Mouse (Mus musculus): ENCODE measurements around the gene Atp6v1g2. TPM values are rescaled to one million over a fixed set of nuclear protein-coding genes. Genes with fewer than 3 reads are reported as not detected.

Gene Atp6v1g2
- polyA plus RNA-seq (2015; fragmentation: Nextera tagmentation; extraction: Ambion mirVana) = 4.5 TPM in 2 replicates

DNA sequence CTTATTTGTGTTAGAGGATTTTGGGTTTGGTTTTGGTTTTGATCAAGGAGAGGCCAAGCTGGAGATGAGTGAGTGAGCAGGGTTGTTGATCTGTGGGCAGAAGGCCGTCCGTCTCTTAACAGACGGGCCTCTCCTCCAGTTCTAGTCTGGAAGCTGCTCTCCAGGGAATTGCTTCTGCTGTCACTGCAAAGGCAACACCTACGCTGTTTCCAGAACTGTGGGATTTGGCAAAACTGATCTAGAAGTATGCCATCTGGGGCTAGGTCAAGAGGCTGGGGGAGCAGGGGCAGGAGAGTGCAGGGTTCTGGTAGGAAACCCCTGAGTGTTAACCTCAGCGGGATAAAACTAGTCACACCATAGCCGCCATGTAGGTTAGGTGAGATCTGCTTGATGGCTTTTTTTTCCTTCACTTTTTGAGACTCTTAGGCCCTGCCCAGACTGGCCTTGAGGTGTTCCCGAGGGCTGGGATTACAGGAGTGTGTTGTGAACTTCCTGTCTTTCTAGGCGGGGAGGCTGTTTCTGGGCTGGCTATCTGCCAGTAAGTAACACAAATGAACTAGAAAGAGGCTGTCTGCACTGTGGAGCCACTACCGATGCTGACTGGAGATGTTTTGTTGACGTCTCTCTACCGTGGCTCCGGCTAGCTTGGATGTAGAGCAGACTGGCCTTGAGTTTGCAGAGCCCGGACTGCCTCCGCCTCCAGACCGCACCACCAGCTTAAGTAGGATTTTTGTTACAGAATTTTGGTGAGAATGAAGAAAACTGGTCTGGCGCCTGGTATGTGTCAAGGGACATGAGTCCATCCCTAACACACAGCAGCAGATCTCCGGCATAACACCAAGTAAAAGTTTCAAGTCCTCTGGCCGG, at the start of gene Atp6v1g2:
Gene Atp6v1g2 (plus strand): TSS at position 547 of the 867 bp plus-strand sequence.

DNA sequence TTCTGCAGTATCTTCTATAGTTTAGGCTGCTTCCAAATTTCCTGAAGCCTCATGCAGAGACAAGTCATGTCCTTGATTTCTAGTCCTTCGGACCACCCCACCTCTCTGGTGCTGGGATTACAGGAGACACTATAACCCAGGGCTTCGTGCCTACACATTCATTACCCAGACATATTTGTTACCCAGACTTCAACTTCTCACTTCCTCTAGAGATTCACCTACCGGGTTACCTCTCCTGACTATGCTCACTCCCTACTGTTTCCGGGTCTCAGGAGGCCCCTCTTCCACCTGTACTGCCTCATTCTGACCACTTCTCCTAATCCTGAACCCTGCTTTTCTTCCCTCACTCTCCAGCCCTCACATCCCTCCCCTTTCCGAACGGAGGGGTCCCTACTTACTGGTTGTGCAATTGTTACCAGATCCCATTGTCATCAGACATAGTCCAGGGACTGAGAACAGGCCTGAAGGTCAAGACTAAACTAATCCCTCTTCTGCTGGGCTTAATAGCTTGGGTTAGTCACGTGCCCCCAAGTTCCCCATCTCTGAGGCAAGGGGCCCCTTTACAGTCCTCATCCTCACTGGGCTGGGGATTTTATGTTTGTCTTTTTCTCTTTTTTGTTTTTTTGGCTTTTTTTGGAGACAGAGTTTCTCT, 45.4 kb upstream of the Atp6v1g2 start, which contains the start of gene Lst1:
Gene Lst1 (minus strand): TSS at position 481 of the 652 bp plus-strand sequence.

DNA sequence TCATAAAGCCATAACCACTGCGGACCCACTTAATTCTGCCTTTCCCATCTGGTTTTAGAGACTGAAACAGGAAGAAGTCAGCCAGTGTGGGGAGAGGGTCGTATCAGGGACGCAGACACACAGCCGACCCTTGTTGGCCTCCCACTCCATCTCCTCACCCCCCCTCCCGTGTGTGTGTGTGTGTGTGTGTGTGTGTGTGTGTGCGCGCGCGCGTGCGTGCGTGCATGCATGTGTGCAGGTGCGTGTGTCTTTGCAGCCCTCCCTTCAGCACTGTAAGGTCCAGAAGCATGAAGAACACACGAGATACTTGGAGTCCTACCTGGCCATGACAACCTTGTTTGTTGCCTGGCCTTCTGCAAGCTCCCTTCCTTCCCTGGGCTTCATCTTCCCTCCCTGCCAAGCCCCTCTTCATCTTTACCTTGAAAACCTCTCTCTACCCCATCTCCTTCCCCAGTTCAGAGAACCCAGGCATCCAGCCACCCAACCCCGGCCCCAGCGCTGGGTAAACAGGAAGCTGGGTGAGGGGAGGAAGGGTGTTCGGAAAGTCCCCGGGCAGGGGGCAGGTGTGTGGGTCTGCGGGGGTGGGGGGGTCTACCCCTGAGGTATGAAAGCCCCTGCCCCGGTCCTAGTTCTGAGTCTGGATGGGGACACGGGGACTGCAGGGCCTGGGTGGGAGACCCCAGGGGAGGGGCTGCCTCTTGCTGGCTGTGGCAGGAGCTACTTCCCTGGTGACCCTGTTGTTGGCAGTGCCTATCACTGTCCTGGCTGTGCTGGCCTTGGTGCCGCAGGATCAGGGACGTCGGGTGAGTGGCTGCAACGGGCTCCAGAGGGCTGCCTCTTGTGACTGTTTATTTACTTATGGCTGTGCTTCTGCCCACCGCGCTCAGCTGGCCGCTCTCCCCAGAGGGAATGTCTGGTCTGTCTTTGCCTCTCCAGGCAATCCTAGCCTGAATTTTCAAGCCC, 39.3 kb upstream of the Atp6v1g2 start, which contains the start of gene Ltb:
Gene Ltb (plus strand): TSS at position 559 of the 963 bp plus-strand sequence.

DNA sequence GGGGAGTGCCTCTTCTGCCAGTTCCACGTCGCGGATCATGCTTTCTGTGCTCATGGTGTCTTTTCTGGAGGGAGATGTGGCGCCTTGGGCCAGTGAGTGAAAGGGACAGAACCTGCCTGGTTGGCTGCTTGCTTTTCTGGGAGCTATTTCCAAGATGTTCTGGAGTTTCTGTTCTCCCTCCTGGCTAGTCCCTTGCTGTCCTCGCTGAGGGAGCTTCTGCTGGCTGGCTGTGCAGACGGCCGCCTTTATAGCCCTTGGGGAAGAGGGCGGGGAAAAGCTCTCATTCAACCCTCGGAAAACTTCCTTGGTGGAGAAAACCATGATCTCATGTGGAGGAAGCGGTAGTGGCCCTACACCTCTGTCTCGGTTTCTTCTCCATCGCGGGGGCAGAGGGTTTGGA, 31.7 kb upstream of the Atp6v1g2 start, which contains the start of gene Tnf:
Gene Tnf (minus strand): TSS at position 221 of the 400 bp plus-strand sequence.

DNA sequence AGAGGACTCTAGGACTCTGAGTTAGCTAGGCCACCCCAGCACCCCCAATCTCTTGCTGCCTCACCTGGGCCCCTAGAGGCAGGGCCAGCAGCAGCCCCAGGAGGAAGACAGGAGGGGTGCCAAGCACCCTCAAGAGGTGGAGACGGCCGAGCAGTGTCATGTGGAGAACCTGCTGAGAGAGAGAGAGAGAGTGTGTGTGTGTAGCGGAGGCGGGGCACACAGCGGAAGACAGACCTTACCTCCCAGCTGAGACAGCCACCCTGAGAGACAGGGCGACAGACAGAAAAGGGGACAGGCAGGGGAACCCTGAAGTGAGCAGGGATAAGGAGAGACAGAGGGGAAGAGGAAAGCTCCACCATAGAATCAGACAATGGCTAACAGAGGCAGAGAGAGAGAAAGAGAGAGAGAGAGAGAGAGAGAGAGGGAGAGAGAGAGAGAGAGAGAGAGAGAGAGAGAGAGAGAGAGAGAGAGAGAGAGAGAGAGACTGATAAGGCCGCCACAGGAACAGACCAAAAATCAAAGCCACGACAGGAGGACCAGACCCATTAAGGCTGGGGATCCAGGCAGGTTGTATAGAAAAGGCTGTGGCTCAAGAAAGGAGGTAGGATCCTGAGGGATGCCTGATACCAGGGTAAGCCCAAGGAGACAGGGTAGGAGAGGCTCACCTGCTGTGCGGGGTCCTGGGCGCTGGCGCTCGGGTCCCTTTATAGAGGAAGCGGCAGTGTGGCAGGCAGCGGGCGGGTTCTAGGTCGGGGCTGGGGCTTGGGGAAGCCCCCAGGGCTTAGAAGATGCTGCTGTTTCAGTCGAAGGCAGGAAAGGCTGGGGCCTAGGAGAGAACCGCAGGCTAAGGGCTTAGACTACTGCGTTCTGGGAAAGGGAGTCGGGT, 28.7 kb upstream of the Atp6v1g2 start, which contains the start of gene Lta:
Gene Lta (minus strand): TSS at position 858 of the 886 bp plus-strand sequence.

DNA sequence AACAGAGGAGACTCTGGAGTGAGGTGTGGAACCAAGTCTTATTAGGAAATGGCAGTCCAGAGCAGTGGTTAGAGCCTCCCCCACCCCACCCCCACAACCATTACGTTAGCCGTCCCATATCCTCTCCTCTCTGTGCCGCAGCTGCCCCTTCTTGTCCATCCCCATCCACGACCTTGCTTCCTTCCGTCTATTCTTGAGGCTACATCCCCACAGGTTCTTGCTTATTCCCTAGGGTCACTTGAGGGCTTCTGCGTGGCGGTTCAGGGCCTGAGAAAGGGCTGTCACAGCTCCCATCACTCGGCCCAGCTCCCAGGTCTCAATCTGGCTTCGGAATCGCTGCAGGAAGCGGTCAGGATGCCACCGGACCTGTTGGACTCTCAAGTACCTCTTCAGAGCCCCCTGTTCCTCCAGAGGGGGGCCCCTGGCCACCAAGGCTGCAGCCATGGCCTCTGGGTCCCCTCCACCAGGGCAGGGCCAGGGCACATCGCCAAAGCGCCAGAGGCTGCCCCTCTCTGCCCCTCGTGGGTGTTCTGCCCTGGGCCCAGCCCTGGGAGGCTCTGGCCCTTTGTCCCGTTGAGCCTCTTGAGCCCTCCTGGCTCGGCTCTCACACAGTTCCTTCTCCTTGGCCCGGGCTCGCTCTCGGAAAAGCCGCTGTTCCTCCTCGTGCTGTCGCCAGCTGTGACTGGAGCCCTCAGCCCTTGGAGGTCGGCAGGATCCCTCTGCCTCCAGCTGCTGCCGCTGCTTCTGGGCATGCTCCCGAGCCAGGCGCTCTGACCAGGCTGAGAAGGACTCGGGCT, 13.1 kb upstream of the Atp6v1g2 start, which contains the start of gene Gm16181:
Gene Gm16181 (plus strand): TSS at position 679 of the 797 bp plus-strand sequence.

DNA sequence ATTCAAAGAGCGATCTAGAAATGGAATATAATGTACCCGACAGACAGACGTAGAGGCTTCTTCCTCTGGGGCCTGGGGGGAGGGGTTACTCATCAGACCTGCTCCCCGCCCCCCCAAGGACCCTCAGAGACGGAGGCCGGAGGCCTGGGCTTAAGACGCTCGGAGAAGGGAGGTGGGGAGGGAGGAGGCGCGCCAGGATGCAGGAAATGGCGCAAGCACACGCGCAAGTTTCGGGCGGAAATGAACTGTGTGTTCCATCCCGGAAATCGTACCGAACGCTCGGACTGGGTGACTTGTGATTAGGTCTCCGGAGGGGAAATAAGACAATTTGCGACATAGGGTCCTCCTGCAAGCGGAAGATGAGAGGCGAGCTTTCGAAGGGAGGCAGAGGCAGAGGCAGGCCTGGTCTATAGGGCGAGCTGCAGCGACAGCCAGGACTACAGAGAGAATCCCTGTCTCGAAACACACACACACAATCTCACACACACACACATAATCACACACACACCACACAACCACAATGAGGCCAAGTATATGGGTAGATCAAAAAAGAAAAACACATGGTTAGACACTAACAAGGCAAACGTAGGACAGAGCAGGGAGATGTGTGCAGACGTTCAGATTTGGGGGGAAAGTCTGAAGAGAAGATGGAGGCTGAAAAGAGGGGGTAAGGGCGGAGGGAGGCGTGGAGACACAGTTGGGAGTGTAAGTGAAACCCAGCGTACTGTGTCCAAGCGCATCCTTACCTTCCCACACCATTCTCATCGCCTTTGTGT, 2.3 kb downstream of the Atp6v1g2 start, which contains the start of gene Nfkbil1:
Gene Nfkbil1 (minus strand): TSS at position 179 of the 776 bp plus-strand sequence.

DNA sequence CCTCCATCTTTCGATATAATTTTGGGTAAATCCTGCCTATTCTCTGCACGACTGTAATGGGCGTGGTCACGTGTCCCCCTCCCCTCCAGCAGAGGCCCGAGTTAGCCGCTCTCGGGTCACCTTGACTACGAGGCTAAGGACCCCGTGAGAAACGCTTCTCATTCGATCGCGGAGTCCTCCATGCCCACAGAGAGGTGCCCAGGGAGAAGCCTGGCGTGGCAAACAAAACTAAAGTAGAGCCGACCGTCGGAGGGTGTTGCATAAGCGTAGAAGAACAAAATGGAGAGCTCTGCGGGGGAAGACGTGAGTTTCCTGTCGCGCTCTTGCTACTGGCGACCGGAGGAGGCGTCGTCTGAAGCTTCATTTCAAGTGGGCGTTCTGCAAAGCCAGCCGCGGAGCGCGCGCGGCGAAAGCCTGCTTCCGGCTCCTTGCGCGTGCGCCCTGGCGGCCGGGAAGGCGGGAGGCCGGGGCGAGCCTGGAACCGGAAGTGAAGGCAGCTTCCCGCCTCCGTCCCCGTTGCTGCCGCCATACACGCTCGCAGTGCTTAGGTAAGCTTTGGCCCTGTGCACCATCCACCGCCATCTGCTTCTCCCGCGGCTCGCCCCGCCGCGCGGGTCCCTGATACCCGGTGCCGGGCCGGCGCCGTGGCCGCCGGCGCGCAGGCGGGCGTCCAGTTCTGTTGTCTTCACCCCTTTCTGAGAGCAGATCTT, 8.0 kb downstream of the Atp6v1g2 start, which contains the start of gene Ddx39b:
Gene Ddx39b (plus strand): TSS at position 442 of the 710 bp plus-strand sequence.

DNA sequence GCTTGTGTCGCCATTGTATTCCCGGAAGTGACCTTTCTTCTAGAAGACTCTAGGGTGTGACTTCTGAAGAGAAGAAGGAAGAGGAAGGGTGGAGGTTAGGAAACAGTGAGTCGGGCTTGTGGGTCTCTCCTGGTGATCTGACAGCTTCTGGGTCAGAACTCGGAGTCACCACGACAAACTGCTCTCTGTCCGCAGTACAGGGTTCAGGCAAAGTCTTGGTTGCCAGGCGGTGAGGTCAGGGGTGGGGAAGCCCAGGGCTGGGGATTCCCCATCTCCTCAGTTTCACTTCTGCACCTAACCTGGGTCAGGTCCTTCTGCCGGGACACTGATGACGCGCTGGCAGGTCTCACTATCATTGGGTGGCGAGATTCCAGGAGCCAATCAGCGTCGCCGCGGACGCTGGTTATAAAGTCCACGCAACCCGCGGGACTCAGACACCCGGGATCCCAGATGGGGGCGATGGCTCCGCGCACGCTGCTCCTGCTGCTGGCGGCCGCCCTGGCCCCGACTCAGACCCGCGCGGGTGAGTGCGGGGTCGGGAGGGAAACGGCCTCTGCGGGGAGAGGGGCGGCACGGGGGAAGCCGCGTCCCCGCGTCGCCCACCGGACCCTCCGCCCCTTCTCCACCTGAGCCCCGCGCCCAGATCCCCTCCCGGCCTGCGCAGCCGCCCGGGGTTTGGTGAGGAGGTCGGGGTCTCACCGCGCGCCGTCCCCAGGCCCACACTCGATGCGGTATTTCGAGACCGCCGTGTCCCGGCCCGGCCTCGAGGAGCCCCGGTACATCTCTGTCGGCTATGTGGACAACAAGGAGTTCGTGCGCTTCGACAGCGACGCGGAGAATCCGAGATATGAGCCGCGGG, 29.4 kb downstream of the Atp6v1g2 start, which contains the start of gene H2-D1:
Gene H2-D1 (plus strand): TSS at position 67 of the 859 bp plus-strand sequence.

Small RNA genes lying within 50 kb of the gene (microRNA-seq; reads per million reads assigned to microRNA genes)
- gene Mir6973a = not detected
- not detected for gene Mir6974
- 1.9 reads per million for gene Mir6975
- not detected for gene Mir8094

Other genes starting within 250 kb of the Atp6v1g2 start
- 42.0 and 44.7 TPM in 2 replicates for gene Vars, start 232.7 kb upstream of the Atp6v1g2 start, polyA plus RNA-seq (2015; fragmentation: Nextera tagmentation; extraction: Ambion mirVana)
- 0.19 and 0.24 TPM in 2 replicates for gene Vwa7, start 217.1 kb upstream of the Atp6v1g2 start, polyA plus RNA-seq (2015; fragmentation: Nextera tagmentation; extraction: Ambion mirVana)
- 1.3 and 1.7 TPM in 2 replicates for gene Sapcd1, start 205.6 kb upstream of the Atp6v1g2 start, polyA plus RNA-seq (2015; fragmentation: Nextera tagmentation; extraction: Ambion mirVana)
- 0.88 and 1.3 TPM in 2 replicates for gene Msh5, start 186.9 kb upstream of the Atp6v1g2 start, polyA plus RNA-seq (2015; fragmentation: Nextera tagmentation; extraction: Ambion mirVana)
- gene Clic1, start 183.7 kb upstream of the Atp6v1g2 start, polyA plus RNA-seq (2015; fragmentation: Nextera tagmentation; extraction: Ambion mirVana) = 240 and 276 TPM in 2 replicates
- 118 and 126 TPM in 2 replicates for gene Ddah2, start 174.6 kb upstream of the Atp6v1g2 start, polyA plus RNA-seq (2015; fragmentation: Nextera tagmentation; extraction: Ambion mirVana)
- gene Ly6g6c, start 168.3 kb upstream of the Atp6v1g2 start, polyA plus RNA-seq (2015; fragmentation: Nextera tagmentation; extraction: Ambion mirVana) = 0.45 and 0.58 TPM in 2 replicates
- 0.42 and 1.7 TPM in 2 replicates for gene Mpig6b, start 167.5 kb upstream of the Atp6v1g2 start, polyA plus RNA-seq (2015; fragmentation: Nextera tagmentation; extraction: Ambion mirVana)
- gene Ly6g6e, start 156.8 kb upstream of the Atp6v1g2 start, polyA plus RNA-seq (2015; fragmentation: Nextera tagmentation; extraction: Ambion mirVana) = 8.2 and 8.3 TPM in 2 replicates
- 1.6 and 2.2 TPM in 2 replicates for gene Ly6g6d, start 155.6 kb upstream of the Atp6v1g2 start, polyA plus RNA-seq (2015; fragmentation: Nextera tagmentation; extraction: Ambion mirVana)
- gene Ly6g6f, start 148.1 kb upstream of the Atp6v1g2 start, polyA plus RNA-seq (2015; fragmentation: Nextera tagmentation; extraction: Ambion mirVana) = 0.18 TPM in 1 of 2 replicates, not detected in the other
- gene Abhd16a, start 144.4 kb upstream of the Atp6v1g2 start, polyA plus RNA-seq (2015; fragmentation: Nextera tagmentation; extraction: Ambion mirVana) = 93.1 and 93.2 TPM in 2 replicates
- gene Ly6g5c, start 125.4 kb upstream of the Atp6v1g2 start, polyA plus RNA-seq (2015; fragmentation: Nextera tagmentation; extraction: Ambion mirVana) = not detected in 2 replicates
- gene Ly6g5b, start 118.2 kb upstream of the Atp6v1g2 start, polyA plus RNA-seq (2015; fragmentation: Nextera tagmentation; extraction: Ambion mirVana) = 0.22 and 0.35 TPM in 2 replicates
- gene Gpank1, start 112.2 kb upstream of the Atp6v1g2 start, polyA plus RNA-seq (2015; fragmentation: Nextera tagmentation; extraction: Ambion mirVana) = 9.5 and 11.9 TPM in 2 replicates
- 189 and 201 TPM in 2 replicates for gene Csnk2b, start 111.6 kb upstream of the Atp6v1g2 start, polyA plus RNA-seq (2015; fragmentation: Nextera tagmentation; extraction: Ambion mirVana)
- 9.9 and 10.8 TPM in 2 replicates for gene D17H6S53E, start 107.3 kb upstream of the Atp6v1g2 start, polyA plus RNA-seq (2015; fragmentation: Nextera tagmentation; extraction: Ambion mirVana)
- 0.95 TPM in 1 of 2 replicates, not detected in the other for gene Apom, start 101.6 kb upstream of the Atp6v1g2 start, polyA plus RNA-seq (2015; fragmentation: Nextera tagmentation; extraction: Ambion mirVana)
- 28.9 and 35.6 TPM in 2 replicates for gene Bag6, start 98.5 kb upstream of the Atp6v1g2 start, polyA plus RNA-seq (2015; fragmentation: Nextera tagmentation; extraction: Ambion mirVana)
- 73.9 and 74.9 TPM in 2 replicates for gene Prrc2a, start 68.8 kb upstream of the Atp6v1g2 start, polyA plus RNA-seq (2015; fragmentation: Nextera tagmentation; extraction: Ambion mirVana)
- 11.2 and 12.6 TPM in 2 replicates for gene Aif1, start 57.6 kb upstream of the Atp6v1g2 start, polyA plus RNA-seq (2015; fragmentation: Nextera tagmentation; extraction: Ambion mirVana)
- gene Lst1, start 45.2 kb upstream of the Atp6v1g2 start, polyA plus RNA-seq (2015; fragmentation: Nextera tagmentation; extraction: Ambion mirVana) = 13.5 and 15.8 TPM in 2 replicates
- gene Ltb, start 39.2 kb upstream of the Atp6v1g2 start, polyA plus RNA-seq (2015; fragmentation: Nextera tagmentation; extraction: Ambion mirVana) = 0.53 and 0.96 TPM in 2 replicates
- 0.40 and 0.69 TPM in 2 replicates for gene Tnf, start 31.7 kb upstream of the Atp6v1g2 start, polyA plus RNA-seq (2015; fragmentation: Nextera tagmentation; extraction: Ambion mirVana)
- 0.12 and 0.30 TPM in 2 replicates for gene Lta, start 28.3 kb upstream of the Atp6v1g2 start, polyA plus RNA-seq (2015; fragmentation: Nextera tagmentation; extraction: Ambion mirVana)
- gene Gm16181, start 12.8 kb upstream of the Atp6v1g2 start, polyA plus RNA-seq (2015; fragmentation: Nextera tagmentation; extraction: Ambion mirVana) = not detected in 2 replicates
- gene Nfkbil1, start 2.1 kb downstream of the Atp6v1g2 start, polyA plus RNA-seq (2015; fragmentation: Nextera tagmentation; extraction: Ambion mirVana) = 7.0 and 7.5 TPM in 2 replicates
- gene Ddx39b, start 8.1 kb downstream of the Atp6v1g2 start, polyA plus RNA-seq (2015; fragmentation: Nextera tagmentation; extraction: Ambion mirVana) = 170 TPM in 2 replicates
- 251 and 342 TPM in 2 replicates for gene H2-D1, start 29.1 kb downstream of the Atp6v1g2 start, polyA plus RNA-seq (2015; fragmentation: Nextera tagmentation; extraction: Ambion mirVana)
- 0.05 TPM in 1 of 2 replicates, not detected in the other for gene H2-Q1, start 86.7 kb downstream of the Atp6v1g2 start, polyA plus RNA-seq (2015; fragmentation: Nextera tagmentation; extraction: Ambion mirVana)
- 1.9 and 2.7 TPM in 2 replicates for gene H2-Q2, start 108.6 kb downstream of the Atp6v1g2 start, polyA plus RNA-seq (2015; fragmentation: Nextera tagmentation; extraction: Ambion mirVana)
- gene H2-Q4, start 146.0 kb downstream of the Atp6v1g2 start, polyA plus RNA-seq (2015; fragmentation: Nextera tagmentation; extraction: Ambion mirVana) = 3.3 and 3.8 TPM in 2 replicates
- 0.25 and 0.59 TPM in 2 replicates for gene H2-Q6, start 191.2 kb downstream of the Atp6v1g2 start, polyA plus RNA-seq (2015; fragmentation: Nextera tagmentation; extraction: Ambion mirVana)
- gene H2-Q7, start 205.5 kb downstream of the Atp6v1g2 start, polyA plus RNA-seq (2015; fragmentation: Nextera tagmentation; extraction: Ambion mirVana) = 1.6 and 2.2 TPM in 2 replicates
- gene H2-Q10, start 236.4 kb downstream of the Atp6v1g2 start, polyA plus RNA-seq (2015; fragmentation: Nextera tagmentation; extraction: Ambion mirVana) = 1.1 and 1.3 TPM in 2 replicates

All from urinary bladder, postnatal 0 days (tissue).